ENCODE assay signal across 8 mouse cellular contexts in the genomic region with DNA sequence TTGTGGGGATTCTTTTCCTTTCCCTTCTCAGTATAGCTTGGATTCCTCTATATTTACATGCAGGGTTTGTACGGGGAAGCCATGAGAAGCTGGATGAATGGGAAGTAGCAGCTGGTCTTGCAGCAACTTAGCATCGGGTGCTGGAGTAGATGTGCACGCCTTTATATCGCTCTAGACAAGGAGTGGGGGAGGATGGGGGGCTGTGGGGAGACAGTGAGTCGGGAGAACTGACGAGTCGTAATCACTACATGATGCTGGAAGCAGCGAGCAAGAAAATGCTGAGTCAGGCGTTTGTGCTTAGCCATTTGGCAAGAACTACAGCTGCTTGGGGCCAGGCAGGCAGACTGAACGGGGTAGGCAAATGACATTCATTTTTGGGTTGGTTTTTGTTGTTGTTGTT.
DNase-seq lines count a peak whose midpoint lies in the region; ATAC-seq lines count a peak whose summit lies in the region.
"Had no signal": no experiment of that assay in that cellular context is flagged by ENCODE, and none has a peak within 500 bp of the region (broad histone marks: within the 10 kb centered on the region; RNA-seq: fewer than 3 reads in every experiment).

No protein-coding gene starts in this region.

- H3K4me3 ChIP-seq in neural tube, embryonic 15.5 days (replicated peaks): no peak overlapping the region
- H3K4me3 ChIP-seq: myocyte had no signal

- H3K4me1 ChIP-seq in neural tube, embryonic 15.5 days: peaks cover 20% of the 10 kb centered on the region

- DNase-seq in layer of hippocampus, postnatal 10 days (ENCODE audit: low spot score in 2 of 2): peak; percentile 43 to 55
- DNase-seq in layer of hippocampus, adult 9-10 months (ENCODE audit: low spot score): no peak
- peak; percentile 59 for DNase-seq in NIH3T3 (ENCODE audit: low read depth)
- DNase-seq in frontal cortex, postnatal 10 days (ENCODE audit: low spot score in 2 of 2): peak; percentile 25 to 32
- DNase-seq in adrenal gland, postnatal 25 days: no peak

- no peaks in the 10 kb centered on the region for H3K36me3 ChIP-seq in neural tube, embryonic 15.5 days

- H3K4me2 ChIP-seq in neural tube, embryonic 15.5 days: peak overlapping the region; percentile 35

- no peaks in the 10 kb centered on the region for H3K27me3 ChIP-seq in neural tube, embryonic 15.5 days (replicated peaks)

- ATAC-seq in neural tube, embryonic 15.5 days (ENCODE audit: low FRiP score): 0 out of 2 replicates have a peak, but pooled peaks have one; percentile 46
- no peak for ATAC-seq in erythroid progenitor cell, adult 5-6 weeks (replicated peaks; ENCODE audit: low FRiP score, poor library complexity, severe bottlenecking)

- H3K9me3 ChIP-seq in neural tube, embryonic 15.5 days (replicated peaks): no peaks in the 10 kb centered on the region

- no peak overlapping the region for H3K27ac ChIP-seq in neural tube, embryonic 15.5 days (replicated peaks)

- WGBS in neural tube, embryonic 15.5 days: 42% methylated on average over 10 of the region's 10 CpGs

- H3K9ac ChIP-seq in neural tube, embryonic 15.5 days (replicated peaks): no peak overlapping the region

Comparison
In these comparisons a context has a peak if more than half of its experiments do, and no peak if none do; other contexts are left out.
1. DNase-seq: peak in layer of hippocampus, postnatal 10 days (2 of 2), NIH3T3 (single experiment) and frontal cortex, postnatal 10 days (2 of 2); none in layer of hippocampus, adult 9-10 months (single experiment) and adrenal gland, postnatal 25 days (single experiment).